Mouse (Mus musculus) testis, adult 2 months (tissue): ENCODE data around the gene Ptpn7. TPM values are rescaled to one million over a fixed set of nuclear protein-coding genes. Genes with fewer than 3 reads are reported as not detected.
"Not testable (repeated sequence)": the region's sequence is repeated elsewhere in the genome, so short reads cannot be mapped to it uniquely, and the experiment has no call there.

Source experiments
- H3K27ac ChIP-seq: fragments of 200-500 bp; 2 replicates; pipeline ENCODE4 v1.5.1; 2012; ENCODE audit warnings: low read depth, low read length; ENCODE audit not compliant: control insufficient read depth, insufficient read depth
- H3K27me3 ChIP-seq: fragments of 200-500 bp; 2 replicates; pipeline ENCODE4 v1.6.1; 2012; ENCODE audit warnings: mild to moderate bottlenecking, low read length, moderate library complexity; ENCODE audit not compliant: control insufficient read depth, insufficient read depth
- H3K36me3 ChIP-seq: fragments of 200-500 bp; 2 replicates; pipeline ENCODE4 v1.6.1; 2012; ENCODE audit warnings: mild to moderate bottlenecking, low read length; ENCODE audit not compliant: control insufficient read depth, insufficient read depth
- H3K4me1 ChIP-seq: fragments of 200-500 bp; 2 replicates; pipeline ENCODE4 v1.6.1; 2012; ENCODE audit warnings: low read length; ENCODE audit not compliant: control insufficient read depth, insufficient read depth
- H3K4me3 ChIP-seq: fragments of 200-500 bp; 2 replicates; pipeline ENCODE4 v1.5.1; 2012; ENCODE audit warnings: low read depth, mild to moderate bottlenecking, low read length, moderate library complexity, mixed read lengths; ENCODE audit not compliant: control insufficient read depth
- CTCF ChIP-seq: fragments of 200-500 bp; IDR thresholded peaks from 2 replicates; pipeline ENCODE4 v1.5.1; 2012; ENCODE audit warnings: low read depth, mild to moderate bottlenecking, inconsistent platforms, low read length, moderate library complexity; ENCODE audit not compliant: control insufficient read depth, insufficient read depth, insufficient replicate concordance
- POLR2A ChIP-seq: fragments of 200-500 bp; IDR thresholded peaks from 2 replicates; pipeline ENCODE4 v1.6.1; 2012; ENCODE audit warnings: low read depth, mild to moderate bottlenecking, inconsistent platforms, low read length, moderate library complexity; ENCODE audit not compliant: control insufficient read depth
- polyA plus RNA-seq: library from polyadenylated mRNA; depleted of rRNA; stranded (reverse); fragments of >200 nt; gene quantifications from 2 replicates; pipeline ENCODE4 v1.2.3, GENCODE M21; 2012

The Ptpn7 gene
- polyA plus RNA-seq, 1 experiment: 2.6 TPM

- no peak overlapping the region for H3K4me3 ChIP-seq
- H3K27me3 ChIP-seq: no peaks in the 10 kb centered on the region
- H3K27ac ChIP-seq: no peak overlapping the region
- H3K36me3 ChIP-seq: no peaks in the 10 kb centered on the region
- TF ChIP-seq POLR2A (no peak), CTCF (peak; percentile 84; the same call in 1 of the 2 replicates)
- H3K4me1 ChIP-seq: peaks cover 3% of the 10 kb centered on the region
These were observed 22.4 kb upstream of the Ptpn7 start for GRCm38 (mm10) chr1:135110075-135110474.

- H3K27ac ChIP-seq, H3K4me3 ChIP-seq, H3K36me3 ChIP-seq, H3K27me3 ChIP-seq, H3K4me1 ChIP-seq: not testable (repeated sequence)
These were observed 21.2 kb upstream of the Ptpn7 start for GRCm38 (mm10) chr1:135111271-135111670.

DNA sequence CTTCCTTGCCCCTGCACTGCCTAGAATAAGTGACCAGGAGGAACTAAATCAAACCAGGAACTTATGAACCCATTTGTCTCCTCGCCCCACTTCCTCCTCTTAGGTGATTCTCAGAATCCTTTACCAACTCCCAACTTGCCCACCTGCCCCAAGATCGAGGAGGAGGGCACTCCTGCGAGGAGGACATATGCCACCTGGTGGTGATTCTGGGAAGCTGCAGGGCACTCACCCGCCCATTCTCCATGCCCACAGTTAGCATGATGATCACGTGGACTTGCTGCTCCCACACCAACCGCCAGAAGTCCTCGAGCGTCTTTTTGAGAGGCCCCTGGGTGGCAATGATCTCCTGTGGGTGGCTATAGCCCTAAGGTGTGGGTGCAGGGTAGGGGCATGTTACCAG lies 19.8 kb upstream of the Ptpn7 start:
- Histone ChIP-seq H3K27me3 (no peaks in the 10 kb centered on the region), H3K4me1 (no peaks in the 10 kb centered on the region), H3K27ac (no peak overlapping the region), H3K36me3 (no peaks in the 10 kb centered on the region), H3K4me3 (no peak overlapping the region)
- TF ChIP-seq POLR2A (no peak), CTCF (peak; percentile 88)

DNA sequence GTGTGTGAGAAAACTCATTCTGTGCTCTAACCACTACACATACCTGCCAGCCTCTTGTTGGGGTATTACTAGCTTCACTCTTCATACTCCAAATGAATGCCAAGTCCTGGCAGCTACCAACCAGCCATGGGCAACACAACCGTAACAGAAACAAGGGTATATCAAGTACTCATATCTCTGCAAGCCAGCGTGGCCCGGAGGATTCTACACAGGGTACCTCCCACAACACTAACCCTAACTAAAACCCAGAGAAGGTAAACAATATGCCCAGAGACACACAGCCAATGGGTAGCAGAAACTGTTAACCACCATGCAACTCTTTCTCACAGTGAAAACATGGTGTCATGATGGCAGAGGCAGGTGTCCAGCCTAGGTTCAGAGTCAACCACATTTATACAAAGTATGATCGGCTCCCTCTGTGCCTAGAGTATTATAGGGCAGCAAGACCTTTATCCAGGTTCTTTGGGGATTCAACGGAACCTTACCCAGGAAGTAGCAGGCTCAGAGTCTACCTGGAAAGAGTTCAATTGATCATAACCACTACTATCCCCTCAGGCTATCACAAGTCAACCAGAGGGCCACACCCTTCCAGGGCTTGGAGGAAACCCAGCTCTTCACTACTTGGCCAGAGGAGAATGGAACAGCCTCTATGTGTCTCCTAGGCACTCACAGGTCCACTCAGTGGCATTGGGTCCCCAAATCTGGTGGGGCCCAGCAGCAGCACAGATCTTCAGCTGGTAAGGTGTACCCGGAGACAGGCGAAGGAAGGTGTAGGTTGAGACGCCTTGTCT lies 7.7 kb upstream of the Ptpn7 start:
- Histone ChIP-seq H3K4me3 (no peak overlapping the region), H3K27me3 (no peaks in the 10 kb centered on the region), H3K36me3 (no peaks in the 10 kb centered on the region), H3K27ac (no peak overlapping the region), H3K4me1 (no peaks in the 10 kb centered on the region)
- no peak for TF ChIP-seq CTCF
- TF ChIP-seq POLR2A: no peak

DNA sequence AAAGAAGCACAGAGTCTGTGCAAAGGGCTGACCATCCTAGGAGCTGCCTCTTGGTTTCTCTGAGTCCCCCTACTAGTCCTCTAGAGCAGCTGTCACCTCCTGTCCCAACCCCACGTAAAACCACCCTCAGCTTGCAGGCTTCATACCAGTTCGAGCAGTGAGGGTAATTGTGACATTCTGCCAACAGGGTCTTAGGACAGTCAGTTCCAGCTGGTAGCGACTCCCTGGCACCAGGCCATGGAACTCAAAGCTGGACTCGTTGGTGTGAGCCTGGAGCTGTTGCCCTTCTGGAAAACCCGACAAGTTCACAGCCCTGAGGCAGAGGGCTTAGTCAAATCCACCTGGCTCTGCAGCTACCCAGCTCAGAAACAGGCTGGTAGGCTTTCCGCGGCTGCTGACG lies 6.5 kb upstream of the Ptpn7 start:
- Histone ChIP-seq H3K27ac (no peak overlapping the region), H3K4me3 (no peak overlapping the region), H3K27me3 (no peaks in the 10 kb centered on the region), H3K36me3 (no peaks in the 10 kb centered on the region), H3K4me1 (no peaks in the 10 kb centered on the region; the same call in 1 of the 2 replicates)
- TF ChIP-seq CTCF (no peak), POLR2A (no peak)

DNA sequence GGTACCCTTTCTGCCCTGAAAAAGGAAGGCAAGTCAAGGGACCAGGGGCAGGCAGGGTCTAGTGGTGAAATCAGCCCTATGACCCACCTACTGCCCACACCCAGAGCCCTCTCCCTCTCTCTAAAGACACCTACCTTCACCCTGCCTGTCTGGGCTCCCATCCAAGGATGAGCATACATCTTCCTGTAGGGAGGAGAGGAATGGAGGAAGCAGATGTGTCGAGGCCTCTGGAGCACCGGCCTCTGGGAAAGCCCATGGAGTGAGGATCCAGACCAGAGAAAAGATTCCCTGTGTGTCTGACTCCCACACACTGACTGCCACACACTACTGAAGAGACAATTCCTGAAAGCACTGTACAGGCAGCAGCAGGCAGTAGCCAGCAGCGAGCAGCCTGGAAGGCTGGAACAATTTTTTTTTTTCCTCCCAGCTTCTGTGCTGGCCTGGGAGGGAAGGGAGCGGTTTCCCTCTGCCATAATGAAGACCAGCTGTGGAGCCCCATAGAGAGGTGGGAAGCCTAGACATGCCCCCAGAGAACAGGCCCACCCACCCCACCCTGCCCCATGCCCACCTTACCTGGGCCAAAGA lies 6.0 kb upstream of the Ptpn7 start:
- H3K4me1 ChIP-seq: no peaks in the 10 kb centered on the region; the same call in 1 of the 2 replicates
- no peaks in the 10 kb centered on the region for H3K27me3 ChIP-seq
- no peak for TF ChIP-seq CTCF
- no peak for TF ChIP-seq POLR2A
- no peak overlapping the region for H3K4me3 ChIP-seq
- H3K27ac ChIP-seq: no peak overlapping the region
- H3K36me3 ChIP-seq: no peaks in the 10 kb centered on the region

- H3K4me1 ChIP-seq: no peaks in the 10 kb centered on the region; the same call in 1 of the 2 replicates
- no peak overlapping the region for H3K4me3 ChIP-seq
- no peak overlapping the region for H3K27ac ChIP-seq
- TF ChIP-seq POLR2A: no peak
- no peaks in the 10 kb centered on the region for H3K27me3 ChIP-seq
- no peaks in the 10 kb centered on the region for H3K36me3 ChIP-seq
These were observed 4.5 kb upstream of the Ptpn7 start for GRCm38 (mm10) chr1:135128011-135128441.

DNA sequence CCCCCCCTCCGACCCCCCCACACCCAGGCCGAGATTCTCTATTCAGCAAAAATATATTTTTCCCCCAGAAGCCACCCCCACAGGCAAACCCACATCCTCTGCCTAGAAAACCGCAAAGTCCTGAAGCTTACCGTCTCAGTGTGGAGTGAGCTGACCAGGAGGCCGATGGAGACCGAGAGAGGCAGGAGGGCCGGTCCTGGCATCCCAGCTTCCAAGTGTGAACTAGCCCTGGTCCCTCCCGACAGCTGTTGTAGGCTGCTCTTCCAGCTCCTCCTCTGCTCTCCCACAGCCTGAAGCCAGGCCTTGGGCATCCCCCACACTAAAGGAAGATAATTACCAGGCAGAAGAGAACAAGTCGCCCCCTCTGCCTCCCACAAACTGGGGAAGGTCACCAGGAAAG lies 3.5 kb upstream of the Ptpn7 start:
- no peaks in the 10 kb centered on the region for H3K36me3 ChIP-seq
- no peak overlapping the region for H3K4me3 ChIP-seq
- H3K4me1 ChIP-seq: no peaks in the 10 kb centered on the region; the same call in 1 of the 2 replicates
- no peaks in the 10 kb centered on the region for H3K27me3 ChIP-seq
- TF ChIP-seq POLR2A (no peak), CTCF (no peak)
- no peak overlapping the region for H3K27ac ChIP-seq
